Mouse (Mus musculus): ENCODE measurements around the gene St6galnac3.

GRCm38 (mm10) chr3:153732749-153733148, 7.8 kb upstream of the St6galnac3 start:
- TF ChIP-seq POLR2A (IDR thresholded peaks at IDR 0.05; ENCODE audit: low read depth, low read length) = no peak
- TF ChIP-seq CTCF (conservative IDR thresholded peaks at IDR 0.05; ENCODE audit: insufficient read depth, insufficient read length, low read depth, low read length) = no peak
